Mouse (Mus musculus) midbrain, embryonic 12.5 days (tissue): Measurements from ENCODE around the gene Znrf3. TPM values are rescaled to one million over a fixed set of nuclear protein-coding genes. Genes with fewer than 3 reads are reported as not detected.
A peak's percentile ranks its signal among the peaks of the same experiment; 100 is the strongest.
"Not testable (repeated sequence)": the region's sequence is repeated elsewhere in the genome, so short reads cannot be mapped to it uniquely, and the experiment has no call there.

Experiments
- ATAC-seq: fragments of 200-750 bp; cut with Nextera tagmentation; 2 replicates; pipeline ENCODE4 v1.8.0; 2017; ENCODE audit warnings: low read depth, moderate TSS enrichment, moderate library complexity; ENCODE audit not compliant: low FRiP score
- H3K27ac ChIP-seq: fragments of 300-500 bp; sonication (generic); replicated peaks from 2 replicates; pipeline ENCODE4 v1.5.1; 2016; ENCODE audit warnings: mild to moderate bottlenecking
- H3K27me3 ChIP-seq: fragments of 300-500 bp; sonication (generic); 2 replicates; pipeline ENCODE4 v1.6.1; 2016; ENCODE audit warnings: mild to moderate bottlenecking
- H3K36me3 ChIP-seq: fragments of 300-500 bp; sonication (generic); 2 replicates; pipeline ENCODE4 v1.6.1; 2016
- H3K4me1 ChIP-seq: fragments of 300-500 bp; sonication (generic); 2 replicates; pipeline ENCODE4 v1.6.1; 2016
- H3K4me2 ChIP-seq: fragments of 300-500 bp; sonication (generic); replicated peaks from 2 replicates; pipeline ENCODE4 v1.6.1; 2016; ENCODE audit warnings: mild to moderate bottlenecking, moderate library complexity
- H3K4me3 ChIP-seq: fragments of 300-500 bp; sonication (generic); 2 replicates; pipeline ENCODE4 v1.5.1; 2016; ENCODE audit warnings: mild to moderate bottlenecking
- H3K9ac ChIP-seq: fragments of 300-500 bp; sonication (generic); replicated peaks from 2 replicates; pipeline ENCODE4 v1.6.1; 2016; ENCODE audit warnings: mild to moderate bottlenecking, moderate library complexity
- H3K9me3 ChIP-seq: fragments of 300-500 bp; sonication (generic); 2 replicates; pipeline ENCODE4 v1.6.1; 2016; ENCODE audit warnings: mild to moderate bottlenecking
- WGBS: fragments of 180-500 bp; shearing (Covaris S2); methylation state at CpG from one replicate; pipeline ENCODE4 v1.1.7; 2016; 5-methylcytosine and 5-hydroxymethylcytosine counted together
- polyA plus RNA-seq: library from polyadenylated mRNA; unstranded; fragments of >200 nt; fragmentation: Nextera tagmentation; extraction: Ambion mirVana; gene quantifications from 2 replicates; pipeline ENCODE4 v1.2.1, GENCODE M21; 2016

The Znrf3 gene
- 8.8 and 10.1 TPM in 2 replicates for polyA plus RNA-seq

DNA sequence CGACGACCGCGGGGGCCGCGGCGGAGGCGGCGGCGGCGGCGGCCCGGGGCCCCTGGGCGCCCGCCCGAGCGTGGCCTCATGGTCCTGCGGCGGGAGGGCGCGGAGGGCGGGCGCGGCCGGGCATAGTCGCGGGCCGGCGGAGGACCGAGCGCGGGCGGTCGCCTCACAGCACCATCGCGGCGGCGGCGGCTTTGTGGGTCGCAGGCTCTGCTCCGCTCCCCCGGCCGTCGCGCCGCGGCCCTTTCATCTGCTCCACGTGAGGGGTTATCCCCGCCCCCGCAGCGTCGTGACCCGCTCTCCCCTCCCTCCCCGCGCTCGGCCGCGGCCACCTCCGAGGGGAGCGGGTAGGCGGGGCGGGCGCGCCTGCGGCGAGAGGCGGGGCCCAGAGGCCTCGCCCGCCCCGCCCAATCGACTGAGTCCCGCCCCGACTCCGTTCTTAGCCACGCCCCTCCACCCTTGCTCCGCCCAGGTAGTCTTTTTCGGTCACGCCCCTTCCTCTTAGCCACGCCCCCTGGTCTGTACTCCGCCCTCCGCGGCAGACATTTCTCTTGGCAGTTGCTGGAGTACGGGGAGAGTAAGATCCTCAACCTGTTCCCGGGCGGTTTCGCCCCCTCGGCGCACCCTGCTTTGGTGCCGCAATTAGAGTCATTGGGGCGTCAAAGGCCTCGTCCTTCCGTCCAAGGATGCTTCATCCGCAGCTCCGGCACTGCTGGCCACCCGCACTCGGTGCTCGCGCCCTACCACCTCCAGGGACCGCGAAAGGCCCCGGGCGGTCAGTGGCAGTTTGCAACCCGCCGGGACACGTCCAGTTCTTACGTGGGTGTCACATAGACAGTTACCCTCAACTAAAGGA, at the start of gene Znrf3:
Gene Znrf3, minus strand, starts transcription at position 249 of the 853 bp plus-strand sequence.
- peaks cover 6% of the 10 kb centered on the region; the same call in 1 of the 2 replicates for H3K27me3 ChIP-seq
- H3K36me3 ChIP-seq, result no peaks in the 10 kb centered on the region
- peak; percentile 91 for ATAC-seq
- 1% methylated on average over 47 of the region's 106 CpGs for WGBS
- H3K9ac ChIP-seq, result peak within 1 kb of the TSS; percentile 82
- no peaks in the 10 kb centered on the region for H3K9me3 ChIP-seq
- peak within 1 kb of the TSS; percentile 74 for H3K27ac ChIP-seq
- peaks cover 28% of the 10 kb centered on the region for H3K4me1 ChIP-seq
- H3K4me3 ChIP-seq, result peak within 1 kb of the TSS; percentile 81
- H3K4me2 ChIP-seq, result peak within 1 kb of the TSS; percentile 78

DNA sequence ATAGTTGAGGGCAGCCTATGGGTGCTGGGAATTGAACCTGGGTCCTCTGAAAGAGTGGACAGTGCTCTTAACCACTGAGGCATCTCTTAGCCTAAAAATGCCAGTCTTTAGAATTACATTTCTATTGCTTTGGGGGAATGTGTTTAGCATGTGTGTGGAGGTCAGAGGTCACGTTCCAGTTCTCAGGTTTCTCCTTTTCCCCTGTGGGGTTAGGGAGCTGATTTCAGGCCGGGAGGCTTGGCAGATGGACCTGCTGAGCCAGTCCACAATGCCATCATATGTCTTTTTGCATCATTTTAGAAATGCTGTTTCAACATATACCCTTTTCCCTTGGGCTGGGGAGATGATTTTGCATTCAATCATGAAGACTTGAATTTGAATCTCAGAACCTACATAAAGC, 49.2 kb upstream of the Znrf3 start:
- Histone ChIP-seq H3K4me1 (no peaks in the 10 kb centered on the region), H3K4me3 (no peak overlapping the region), H3K9me3 (no peaks in the 10 kb centered on the region), H3K9ac (no peak overlapping the region), H3K4me2 (no peak overlapping the region), H3K36me3 (no peaks in the 10 kb centered on the region), H3K27ac (no peak overlapping the region), H3K27me3 (no peaks in the 10 kb centered on the region)
- WGBS, result 65% methylated on average over 2 of the region's 2 CpGs
- no peak for ATAC-seq

DNA sequence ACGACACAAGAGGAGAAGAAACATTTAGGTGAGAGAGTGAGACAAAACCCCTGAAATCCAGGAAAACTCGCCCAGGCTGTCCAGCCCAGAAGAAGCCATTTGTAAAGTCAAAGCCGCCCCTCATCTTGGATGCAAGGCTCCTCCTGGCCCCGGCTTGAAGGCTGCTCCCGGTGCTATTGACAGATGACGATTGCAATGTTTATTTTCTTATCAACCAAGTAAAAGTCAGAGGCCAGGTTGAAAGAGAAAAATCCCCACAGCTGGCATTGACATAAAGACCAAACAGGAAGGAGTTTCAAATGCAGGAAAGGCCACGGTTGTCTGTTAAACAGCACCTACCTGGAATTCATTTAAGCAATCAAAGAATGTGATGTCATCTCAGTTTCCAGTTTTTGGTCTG, 47.3 kb upstream of the Znrf3 start:
- Histone ChIP-seq H3K4me2 (no peak overlapping the region), H3K27ac (no peak overlapping the region), H3K9ac (no peak overlapping the region), H3K36me3 (no peaks in the 10 kb centered on the region), H3K4me3 (no peak overlapping the region), H3K9me3 (no peaks in the 10 kb centered on the region), H3K27me3 (no peaks in the 10 kb centered on the region), H3K4me1 (no peaks in the 10 kb centered on the region)
- 77% methylated on average over 7 of the region's 7 CpGs for WGBS
- no peak for ATAC-seq

DNA sequence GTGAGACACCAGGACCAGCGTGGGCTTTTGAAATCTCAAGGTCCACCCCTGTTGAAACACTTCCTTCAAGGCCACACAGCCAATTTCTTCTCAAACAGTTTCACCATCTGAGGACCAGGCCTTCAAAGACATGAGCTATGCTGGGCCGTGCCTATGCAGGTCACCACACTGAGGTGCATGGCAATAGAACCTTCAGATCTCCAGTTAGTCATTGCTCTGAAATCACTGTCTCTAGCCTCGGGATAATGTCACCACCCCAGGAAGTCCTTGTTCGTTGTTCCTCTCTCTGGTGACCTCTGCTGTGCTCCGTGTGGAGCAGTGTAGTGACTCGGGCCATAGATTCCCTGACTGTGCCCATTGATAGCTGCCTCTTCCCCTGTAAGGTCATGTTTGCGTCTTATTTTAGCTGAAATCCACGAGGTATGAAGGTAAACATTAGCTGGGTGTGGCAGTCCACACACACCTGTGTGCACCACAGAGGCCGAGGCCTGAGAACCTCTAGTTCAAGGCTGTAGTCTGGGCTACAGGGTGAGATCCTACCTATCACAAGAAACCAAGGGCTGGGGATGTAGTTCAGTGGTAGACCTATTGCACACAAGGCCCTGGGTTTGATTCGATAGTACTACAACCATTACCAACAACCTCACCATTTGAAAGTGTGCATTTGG, 46.5 kb upstream of the Znrf3 start:
- H3K27ac ChIP-seq, result no peak overlapping the region
- WGBS, result 80% methylated on average over 10 of the region's 10 CpGs
- H3K4me1 ChIP-seq, result no peaks in the 10 kb centered on the region
- H3K4me3 ChIP-seq, result no peak overlapping the region
- no peaks in the 10 kb centered on the region for H3K9me3 ChIP-seq
- ATAC-seq, result no peak
- H3K36me3 ChIP-seq, result no peaks in the 10 kb centered on the region
- no peak overlapping the region for H3K4me2 ChIP-seq
- no peaks in the 10 kb centered on the region for H3K27me3 ChIP-seq
- H3K9ac ChIP-seq, result no peak overlapping the region

DNA sequence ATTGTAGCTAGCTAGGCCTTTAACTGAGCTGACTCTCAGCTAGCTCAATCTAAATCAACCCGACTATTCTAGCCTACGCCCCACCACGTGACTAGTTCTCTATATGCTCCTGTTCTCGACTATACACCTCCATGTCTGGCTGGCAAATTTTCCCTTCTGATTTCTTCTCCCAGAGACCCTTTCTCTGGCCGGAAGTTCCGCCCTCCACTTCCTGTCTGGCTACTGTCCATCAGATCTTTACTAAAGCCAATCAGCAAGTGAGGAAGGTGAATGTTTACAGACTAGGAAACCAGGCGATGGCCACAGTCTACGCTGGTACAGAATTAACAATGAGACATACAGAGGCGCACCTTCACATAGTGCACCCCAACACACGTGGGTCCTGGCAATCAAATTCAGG, 44.8 kb upstream of the Znrf3 start:
- not testable (repeated sequence) for H3K4me3 ChIP-seq, H3K4me1 ChIP-seq, H3K27ac ChIP-seq, H3K9ac ChIP-seq, ATAC-seq, H3K36me3 ChIP-seq, H3K4me2 ChIP-seq, H3K27me3 ChIP-seq, H3K9me3 ChIP-seq
- 89% methylated on average over 10 of the region's 10 CpGs for WGBS

DNA sequence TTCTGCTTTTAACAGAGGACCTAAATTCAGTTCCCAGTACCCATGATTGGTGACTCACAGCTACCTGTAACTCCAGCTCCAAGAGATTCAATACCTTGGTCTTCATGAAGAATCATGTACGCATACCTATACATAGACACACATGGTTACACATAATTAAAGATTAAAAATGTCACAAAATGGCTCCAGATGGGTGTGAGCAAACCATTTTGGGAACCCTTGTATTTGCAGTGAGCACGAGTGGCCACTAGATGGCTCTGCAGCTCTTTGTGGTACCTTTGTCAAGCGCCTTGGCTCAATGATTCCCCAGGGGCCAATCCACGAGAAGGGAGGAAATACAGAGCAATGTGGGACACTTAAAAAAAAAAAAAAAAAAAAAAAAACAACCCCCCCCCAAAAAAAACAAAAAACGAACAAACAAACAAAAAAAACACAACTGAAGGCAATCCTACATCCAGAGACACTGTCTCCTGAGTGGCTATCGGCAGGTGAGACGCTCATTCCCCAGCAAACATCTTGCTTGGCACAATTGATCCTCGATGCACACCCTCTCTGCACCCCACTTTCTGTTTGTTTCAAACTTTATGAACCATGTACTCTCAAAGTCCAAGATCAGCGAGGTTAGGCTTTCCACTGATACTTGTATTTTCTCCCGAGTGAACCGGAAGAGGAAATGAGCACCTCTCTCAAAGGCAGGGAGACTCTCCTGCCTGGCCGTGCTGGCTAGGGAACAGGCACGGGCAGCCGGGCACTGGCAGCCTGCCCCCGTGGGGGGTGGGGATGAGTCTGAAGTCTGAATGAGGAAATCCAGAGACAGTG, 40.8 kb upstream of the Znrf3 start:
- Histone ChIP-seq H3K27me3 (no peaks in the 10 kb centered on the region), H3K9ac (peak overlapping the region; percentile 52; the same call in 1 of the 2 replicates), H3K4me1 (peaks cover 6% of the 10 kb centered on the region), H3K4me3 (peak overlapping the region; percentile 37), H3K9me3 (no peaks in the 10 kb centered on the region), H3K4me2 (peak overlapping the region; percentile 51), H3K27ac (no peak overlapping the region), H3K36me3 (no peaks in the 10 kb centered on the region)
- ATAC-seq, result 0 out of 2 replicates have a peak, but pooled peaks have one; percentile 34
- WGBS, result 22% methylated on average over 15 of the region's 15 CpGs

DNA sequence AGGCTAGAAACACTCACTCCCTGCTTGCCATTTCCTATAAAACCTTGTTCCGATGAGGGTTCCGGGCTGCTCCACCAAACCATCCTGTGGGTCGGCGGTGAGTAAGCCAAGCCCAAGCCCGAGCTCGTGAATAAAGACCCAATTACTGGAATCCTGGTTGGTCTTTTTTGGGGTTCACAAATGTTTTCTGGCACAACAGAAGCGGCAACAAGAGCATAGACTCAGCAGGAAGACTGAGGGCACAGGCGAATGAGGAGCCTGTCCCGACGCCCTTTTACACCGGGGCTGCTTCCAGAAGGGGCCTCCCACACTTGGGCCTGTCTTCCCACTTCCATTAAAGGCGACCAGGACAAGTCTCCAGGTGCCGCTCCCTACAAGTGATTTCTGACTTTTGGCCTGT, 37.9 kb upstream of the Znrf3 start:
- H3K27me3 ChIP-seq, result no peaks in the 10 kb centered on the region
- no peak overlapping the region for H3K9ac ChIP-seq
- no peaks in the 10 kb centered on the region for H3K9me3 ChIP-seq
- ATAC-seq, result no peak
- H3K36me3 ChIP-seq, result no peaks in the 10 kb centered on the region
- no peak overlapping the region for H3K27ac ChIP-seq
- H3K4me1 ChIP-seq, result peaks cover 6% of the 10 kb centered on the region
- H3K4me2 ChIP-seq, result no peak overlapping the region
- 88% methylated on average over 13 of the region's 13 CpGs for WGBS
- no peak overlapping the region for H3K4me3 ChIP-seq

DNA sequence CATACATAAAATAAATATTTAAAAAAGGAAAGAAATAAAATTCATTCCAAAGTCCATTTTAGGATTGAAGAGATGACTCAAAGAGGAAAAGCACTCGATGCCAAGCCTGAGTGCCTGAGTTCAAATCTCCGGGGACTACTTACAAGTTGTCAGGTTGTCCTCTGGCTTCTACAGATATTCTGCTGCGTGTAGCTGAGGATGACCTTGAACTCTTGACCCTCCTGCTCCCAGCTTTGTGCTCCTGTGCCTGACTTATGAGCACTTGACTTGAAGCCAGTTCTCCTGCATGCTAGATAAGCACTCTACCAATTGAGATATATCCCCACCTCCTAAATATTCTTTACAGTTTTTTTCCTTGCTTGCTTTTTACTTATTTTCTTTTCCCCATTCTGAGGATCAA, 34.2 kb upstream of the Znrf3 start:
- H3K4me1 ChIP-seq, result no peaks in the 10 kb centered on the region
- H3K9ac ChIP-seq, result no peak overlapping the region
- 88% methylated on average over 3 of the region's 3 CpGs for WGBS
- no peaks in the 10 kb centered on the region for H3K27me3 ChIP-seq
- no peaks in the 10 kb centered on the region for H3K36me3 ChIP-seq
- no peak overlapping the region for H3K4me3 ChIP-seq
- no peak overlapping the region for H3K4me2 ChIP-seq
- ATAC-seq, result no peak
- H3K27ac ChIP-seq, result no peak overlapping the region
- H3K9me3 ChIP-seq, result no peaks in the 10 kb centered on the region

DNA sequence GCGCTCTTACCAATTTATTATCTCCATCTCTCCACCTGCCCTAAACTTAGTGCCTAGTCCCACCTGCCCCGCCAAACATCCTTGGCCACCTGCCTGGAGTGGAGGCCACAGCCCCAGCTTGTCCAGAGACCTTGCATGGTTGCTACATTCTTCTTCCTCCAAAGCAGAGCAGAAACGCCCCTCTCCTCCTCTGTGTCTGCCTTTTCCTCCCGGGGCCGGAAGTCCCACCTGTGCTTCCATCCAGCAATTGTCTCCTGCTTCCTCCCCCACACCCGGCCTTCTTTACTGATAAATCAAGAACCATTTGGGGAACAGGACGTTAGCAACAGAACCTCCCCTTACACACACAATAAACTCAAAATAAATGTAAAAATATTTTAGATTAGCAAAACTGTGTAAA, 33.5 kb upstream of the Znrf3 start:
- no peaks in the 10 kb centered on the region for H3K9me3 ChIP-seq
- H3K27ac ChIP-seq, result no peak overlapping the region
- no peaks in the 10 kb centered on the region for H3K27me3 ChIP-seq
- no peak overlapping the region for H3K4me3 ChIP-seq
- no peaks in the 10 kb centered on the region for H3K36me3 ChIP-seq
- H3K4me1 ChIP-seq, result no peaks in the 10 kb centered on the region
- no peak for ATAC-seq
- WGBS, result 86% methylated on average over 7 of the region's 7 CpGs
- H3K4me2 ChIP-seq, result no peak overlapping the region
- H3K9ac ChIP-seq, result no peak overlapping the region

DNA sequence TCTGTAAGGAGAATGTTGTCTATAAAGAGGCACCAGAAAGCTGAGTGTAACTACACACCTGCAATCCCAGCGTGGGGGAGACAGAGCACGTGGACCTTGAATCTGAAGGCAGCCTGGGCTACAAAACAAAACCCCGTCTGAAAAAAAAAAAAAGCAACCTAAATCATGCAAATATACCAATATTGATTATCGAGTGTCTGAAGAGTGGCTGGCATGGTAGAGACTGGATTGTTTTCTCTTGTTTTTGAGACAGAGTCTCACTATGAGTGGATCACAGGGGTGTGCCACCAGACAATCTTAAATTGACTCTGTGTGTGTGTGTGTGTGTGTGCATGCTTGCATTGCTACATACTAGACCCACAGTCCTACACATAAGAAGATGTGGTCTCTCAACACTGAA, 32.2 kb upstream of the Znrf3 start:
- no peak overlapping the region for H3K4me3 ChIP-seq
- 87% methylated on average over 4 of the region's 4 CpGs for WGBS
- H3K9ac ChIP-seq, result no peak overlapping the region
- ATAC-seq, result no peak
- H3K4me2 ChIP-seq, result no peak overlapping the region
- H3K27me3 ChIP-seq, result no peaks in the 10 kb centered on the region
- H3K4me1 ChIP-seq, result no peaks in the 10 kb centered on the region
- H3K9me3 ChIP-seq, result no peaks in the 10 kb centered on the region
- H3K36me3 ChIP-seq, result no peaks in the 10 kb centered on the region
- H3K27ac ChIP-seq, result no peak overlapping the region

DNA sequence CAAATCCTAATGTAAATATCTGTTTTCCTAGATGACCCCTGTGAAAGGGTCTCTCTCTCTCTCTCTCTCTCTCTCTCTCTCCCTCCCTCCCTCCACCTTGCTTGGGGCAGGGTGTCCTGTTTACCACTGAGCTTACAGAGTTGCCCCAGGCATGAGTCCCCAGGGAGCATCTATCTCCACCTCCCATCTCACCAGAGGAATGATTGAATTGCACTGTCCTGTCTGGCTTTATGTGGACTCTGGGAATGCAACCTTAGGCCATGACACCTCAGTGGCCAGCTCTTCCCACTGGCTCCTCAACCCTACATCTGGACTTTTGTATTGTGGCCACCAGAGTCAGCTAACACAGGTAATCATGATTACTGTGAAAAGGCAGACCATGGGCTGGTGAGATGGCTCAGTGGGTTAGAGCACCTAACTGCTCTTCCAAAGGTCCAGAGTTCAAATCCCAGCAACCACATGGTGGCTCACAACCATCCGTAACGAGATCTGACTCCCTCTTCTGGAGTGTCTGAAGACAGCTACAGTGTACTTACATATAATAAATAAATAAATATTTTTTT, 31.0 kb upstream of the Znrf3 start:
- not testable (repeated sequence) for ATAC-seq

More for the DNA sequence above, 31.0 kb upstream of the Znrf3 start:
- not testable (repeated sequence) for H3K9ac ChIP-seq, H3K9me3 ChIP-seq, H3K36me3 ChIP-seq, H3K4me3 ChIP-seq, H3K27ac ChIP-seq, H3K4me1 ChIP-seq, H3K4me2 ChIP-seq, H3K27me3 ChIP-seq
- WGBS, result 89% methylated on average over 2 of the region's 2 CpGs
